Mouse (Mus musculus): ENCODE results near the gene R3hdm4. TPM values are rescaled to one million over a fixed set of nuclear protein-coding genes. Genes with fewer than 3 reads are reported as not detected.

R3hdm4 gene
- polyA plus RNA-seq, 1 experiment from 2014 or later, result 116 TPM

- Histone ChIP-seq H3K9me3 (no peaks in the 10 kb centered on the region), H3K4me3 (peak overlapping the region; percentile 36), H3K27ac (peak overlapping the region; percentile 31; the same call in 1 of the 2 replicates), H3K4me1 (peaks cover 40% of the 10 kb centered on the region), H3K27me3 (ENCODE audit: poor library complexity, severe bottlenecking) (peaks cover 67% of the 10 kb centered on the region), H3K36me3 (replicated peaks) (no peaks in the 10 kb centered on the region)
- no peak for DNase-seq (ENCODE audit: extremely low spot score, low spot score)
- WGBS, result 8% methylated on average over 22 of the region's 22 CpGs
These were observed 39.0 kb downstream of the R3hdm4 start for GRCm38 (mm10) chr10:79881981-79882380.

GRCm38 (mm10) chr10:79880721-79881120 lies 40.3 kb downstream of the R3hdm4 start:
- WGBS, result 17% methylated on average over 9 of the region's 9 CpGs
- Histone ChIP-seq H3K9me3 (no peaks in the 10 kb centered on the region), H3K4me1 (peaks cover 41% of the 10 kb centered on the region), H3K27ac (no peak overlapping the region), H3K36me3 (replicated peaks) (no peaks in the 10 kb centered on the region), H3K4me3 (peak overlapping the region; percentile 15; the same call in 1 of the 2 replicates), H3K27me3 (ENCODE audit: poor library complexity, severe bottlenecking) (peaks cover 67% of the 10 kb centered on the region)
- no peak for DNase-seq (ENCODE audit: extremely low spot score, low spot score)

GRCm38 (mm10) chr10:79879527-79879926 lies 41.5 kb downstream of the R3hdm4 start:
- peaks cover 75% of the 10 kb centered on the region for H3K27me3 ChIP-seq (ENCODE audit: poor library complexity, severe bottlenecking)

GRCm38 (mm10) chr10:79877757-79878156 lies 43.3 kb downstream of the R3hdm4 start:
- peaks cover 62% of the 10 kb centered on the region for H3K4me1 ChIP-seq
- DNase-seq (ENCODE audit: extremely low spot score, low spot score), result no peak
- H3K9me3 ChIP-seq, result no peaks in the 10 kb centered on the region
- H3K27me3 ChIP-seq (ENCODE audit: poor library complexity, severe bottlenecking), result peaks cover 57% of the 10 kb centered on the region
- peaks cover 2% of the 10 kb centered on the region for H3K36me3 ChIP-seq (replicated peaks)
- no peak overlapping the region for H3K27ac ChIP-seq
- 55% methylated on average over 12 of the region's 12 CpGs for WGBS
- H3K4me3 ChIP-seq, result no peak overlapping the region

More at GRCm38 (mm10) chr10:79879527-79879926, 41.5 kb downstream of the R3hdm4 start:
- Histone ChIP-seq H3K9me3 (no peaks in the 10 kb centered on the region), H3K27ac (no peak overlapping the region), H3K36me3 (replicated peaks) (no peaks in the 10 kb centered on the region), H3K4me1 (peaks cover 53% of the 10 kb centered on the region), H3K4me3 (no peak overlapping the region)
- no peak for DNase-seq (ENCODE audit: extremely low spot score, low spot score)
- WGBS, result 45% methylated on average over 3 of the region's 3 CpGs

GRCm38 (mm10) chr10:79877174-79877573 lies 43.8 kb downstream of the R3hdm4 start:
- 58% methylated on average over 1 of the region's 1 CpGs for WGBS

GRCm38 (mm10) chr10:79874290-79874862 lies 46.6 kb downstream of the R3hdm4 start, which contains the start of the genes Prtn3 and Plppr3:
TSS of gene Prtn3 (plus strand) at chr10:79874476.
TSS of gene Plppr3 (minus strand) at chr10:79874634.
- WGBS, result under 1% methylated on average over 57 of the region's 57 CpGs
- peaks cover 50% of the 10 kb centered on the region for H3K4me1 ChIP-seq
- H3K27me3 ChIP-seq (ENCODE audit: poor library complexity, severe bottlenecking), result peaks cover 24% of the 10 kb centered on the region
- DNase-seq (ENCODE audit: extremely low spot score, low spot score), result peak; percentile 78
- peak within 1 kb of the TSS; percentile 71 for H3K4me3 ChIP-seq
- no peaks in the 10 kb centered on the region for H3K9me3 ChIP-seq
- H3K36me3 ChIP-seq (replicated peaks), result peaks cover 34% of the 10 kb centered on the region
- H3K27ac ChIP-seq, result peak within 1 kb of the TSS; percentile 97

More at GRCm38 (mm10) chr10:79877174-79877573, 43.8 kb downstream of the R3hdm4 start:
- Histone ChIP-seq H3K36me3 (replicated peaks) (peaks cover 8% of the 10 kb centered on the region), H3K27me3 (ENCODE audit: poor library complexity, severe bottlenecking) (peaks cover 52% of the 10 kb centered on the region), H3K9me3 (no peaks in the 10 kb centered on the region), H3K27ac (no peak overlapping the region), H3K4me3 (no peak overlapping the region), H3K4me1 (peaks cover 61% of the 10 kb centered on the region)
- no peak for DNase-seq (ENCODE audit: extremely low spot score, low spot score)

- H3K27me3 ChIP-seq (ENCODE audit: poor library complexity, severe bottlenecking), result peaks cover 19% of the 10 kb centered on the region
- peak overlapping the region; percentile 97 for H3K27ac ChIP-seq
- peaks cover 47% of the 10 kb centered on the region for H3K4me1 ChIP-seq
- peak overlapping the region; percentile 71 for H3K4me3 ChIP-seq
- DNase-seq (ENCODE audit: extremely low spot score, low spot score), result no peak
- peaks cover 40% of the 10 kb centered on the region for H3K36me3 ChIP-seq (replicated peaks)
- 3% methylated on average over 26 of the region's 26 CpGs for WGBS
- no peaks in the 10 kb centered on the region for H3K9me3 ChIP-seq
These were observed 47.2 kb downstream of the R3hdm4 start for GRCm38 (mm10) chr10:79873715-79874289.

- Histone ChIP-seq H3K9me3 (no peaks in the 10 kb centered on the region), H3K27me3 (ENCODE audit: poor library complexity, severe bottlenecking) (peaks cover 19% of the 10 kb centered on the region), H3K27ac (peak overlapping the region; percentile 97), H3K4me3 (peak overlapping the region; percentile 71), H3K4me1 (peaks cover 47% of the 10 kb centered on the region), H3K36me3 (replicated peaks) (peaks cover 43% of the 10 kb centered on the region)
- DNase-seq (ENCODE audit: extremely low spot score, low spot score), result no peak
- WGBS, result 21% methylated on average over 6 of the region's 6 CpGs
These were observed 47.7 kb downstream of the R3hdm4 start for GRCm38 (mm10) chr10:79873313-79873712.

GRCm38 (mm10) chr10:79872862-79873261 lies 48.1 kb downstream of the R3hdm4 start:
- Histone ChIP-seq H3K4me3 (peak overlapping the region; percentile 71), H3K4me1 (peaks cover 45% of the 10 kb centered on the region), H3K27me3 (ENCODE audit: poor library complexity, severe bottlenecking) (peaks cover 19% of the 10 kb centered on the region), H3K9me3 (no peaks in the 10 kb centered on the region), H3K36me3 (replicated peaks) (peaks cover 46% of the 10 kb centered on the region), H3K27ac (peak overlapping the region; percentile 97)
- DNase-seq (ENCODE audit: extremely low spot score, low spot score), result no peak
- WGBS, result 40% methylated on average over 3 of the region's 3 CpGs

GRCm38 (mm10) chr10:79871845-79872244 lies 49.2 kb downstream of the R3hdm4 start:
- WGBS, result 93% methylated on average over 8 of the region's 8 CpGs
- no peak overlapping the region for H3K27ac ChIP-seq
- H3K27me3 ChIP-seq (ENCODE audit: poor library complexity, severe bottlenecking), result peaks cover 14% of the 10 kb centered on the region
- H3K4me1 ChIP-seq, result peaks cover 41% of the 10 kb centered on the region
- no peaks in the 10 kb centered on the region for H3K9me3 ChIP-seq
- no peak overlapping the region for H3K4me3 ChIP-seq
- DNase-seq (ENCODE audit: extremely low spot score, low spot score), result no peak
- peaks cover 54% of the 10 kb centered on the region for H3K36me3 ChIP-seq (replicated peaks)

- Histone ChIP-seq H3K27ac (no peak overlapping the region), H3K4me1 (peaks cover 28% of the 10 kb centered on the region), H3K4me3 (peak overlapping the region; percentile 8; the same call in 1 of the 2 replicates), H3K27me3 (ENCODE audit: poor library complexity, severe bottlenecking) (no peaks in the 10 kb centered on the region), H3K36me3 (replicated peaks) (peaks cover 92% of the 10 kb centered on the region), H3K9me3 (no peaks in the 10 kb centered on the region)
- WGBS, result 89% methylated on average over 11 of the region's 11 CpGs
- DNase-seq (ENCODE audit: extremely low spot score, low spot score), result no peak
These were observed 54.4 kb downstream of the R3hdm4 start for GRCm38 (mm10) chr10:79866601-79867000.

- Histone ChIP-seq H3K4me3 (peak overlapping the region; percentile 14; the same call in 1 of the 2 replicates), H3K4me1 (peaks cover 32% of the 10 kb centered on the region), H3K36me3 (replicated peaks) (peaks cover 92% of the 10 kb centered on the region), H3K27ac (peak overlapping the region; percentile 44), H3K27me3 (ENCODE audit: poor library complexity, severe bottlenecking) (no peaks in the 10 kb centered on the region), H3K9me3 (no peaks in the 10 kb centered on the region)
- 83% methylated on average over 19 of the region's 19 CpGs for WGBS
- DNase-seq (ENCODE audit: extremely low spot score, low spot score), result no peak
These were observed 55.2 kb downstream of the R3hdm4 start for GRCm38 (mm10) chr10:79865801-79866295.

GRCm38 (mm10) chr10:79865189-79865601 lies 55.8 kb downstream of the R3hdm4 start:
- H3K36me3 ChIP-seq (replicated peaks), result peaks cover 94% of the 10 kb centered on the region
- peak overlapping the region; percentile 44; the same call in 1 of the 2 replicates for H3K27ac ChIP-seq
- no peak for DNase-seq (ENCODE audit: extremely low spot score, low spot score)
- H3K9me3 ChIP-seq, result no peaks in the 10 kb centered on the region
- peaks cover 34% of the 10 kb centered on the region for H3K4me1 ChIP-seq
- WGBS, result 73% methylated on average over 12 of the region's 12 CpGs
- H3K4me3 ChIP-seq, result peak overlapping the region; percentile 14; the same call in 1 of the 2 replicates
- no peaks in the 10 kb centered on the region for H3K27me3 ChIP-seq (ENCODE audit: poor library complexity, severe bottlenecking)

All from forebrain, embryonic 10.5 days (tissue).